Mouse (Mus musculus) myocyte (in vitro differentiated cells): ENCODE results near the gene Psmd1.

Experiments
- MAX ChIP-seq: IDR thresholded peaks from one replicate; pipeline ENCODE4 v1.6.1; 2011; ENCODE audit warnings: low read depth, mild to moderate bottlenecking, control low read depth
- MYOG ChIP-seq, 3 experiments: IDR thresholded peaks; one replicate each; pipeline ENCODE4 v1.6.1; 2011; ENCODE audit warnings: control low read depth in 2 of 3, low read depth in 2 of 3, mild to moderate bottlenecking in 2 of 3; ENCODE audit not compliant: insufficient read length in 2 of 3, control insufficient read depth in 1 of 3, insufficient read depth in 1 of 3
- POLR2A ChIP-seq: IDR thresholded peaks from one replicate; pipeline ENCODE4 v1.6.1; 2011; ENCODE audit warnings: low read depth, mild to moderate bottlenecking, control low read depth, moderate library complexity; ENCODE audit not compliant: insufficient read length
- TCF12 ChIP-seq: IDR thresholded peaks from one replicate; pipeline ENCODE4 v1.6.1; 2011; ENCODE audit warnings: mild to moderate bottlenecking, control low read depth; ENCODE audit not compliant: poor library complexity, insufficient read depth, severe bottlenecking
- USF1 ChIP-seq: IDR thresholded peaks from one replicate; pipeline ENCODE4 v1.6.1; 2011; ENCODE audit warnings: low read depth, mild to moderate bottlenecking, control low read depth, moderate library complexity

GRCm38 (mm10) chr1:86176066-86176465 lies 111.9 kb downstream of the Psmd1 start:
- TF ChIP-seq MAX (no peak), MYOG (IDR thresholded peaks at IDR 0.05; ENCODE audit: control insufficient read depth in 1 of 3, insufficient read depth in 1 of 3, insufficient read length in 2 of 3, low read depth in 2 of 3) (no peak), TCF12 (no peak), POLR2A (no peak), USF1 (no peak)
